Mouse (Mus musculus): ENCODE data around the gene Eif2d. TPM values are rescaled to one million over a fixed set of nuclear protein-coding genes. Genes with fewer than 3 reads are reported as not detected.
A peak's percentile ranks its signal among the peaks of the same experiment; 100 is the strongest.
"Not testable (repeated sequence)": the region's sequence is repeated elsewhere in the genome, so short reads cannot be mapped to it uniquely, and the experiment has no call there.

The Eif2d gene
- polyA plus RNA-seq, 1 experiment from 2014 or later, result 71.9 TPM

- under 1% methylated on average over 29 of the region's 36 CpGs for WGBS
- H3K27ac ChIP-seq (ENCODE audit: low read length), result 0 out of 2 replicates have a peak overlapping the region, but pooled peaks have one; percentile 85
- no peaks in the 10 kb centered on the region for H3K27me3 ChIP-seq (ENCODE audit: control insufficient read depth, insufficient read depth, low read length)
- H3K9ac ChIP-seq (replicated peaks; ENCODE audit: low read depth, low read length), result peak overlapping the region; percentile 60
- H3K4me1 ChIP-seq (ENCODE audit: control insufficient read depth, insufficient read depth, low read length), result peaks cover 5% of the 10 kb centered on the region; the same call in 1 of the 2 replicates
- peak overlapping the region; percentile 66 for H3K4me3 ChIP-seq (ENCODE audit: low read depth, low read length)
- H3K4me2 ChIP-seq (replicated peaks; ENCODE audit: low read depth, low read length), result peak overlapping the region; percentile 88
- no peaks in the 10 kb centered on the region for H3K9me3 ChIP-seq (ENCODE audit: control insufficient read depth, low read depth, low read length)
- H3K36me3 ChIP-seq (ENCODE audit: control insufficient read depth, insufficient read depth, low read length), result no peaks in the 10 kb centered on the region
- ATAC-seq (ENCODE audit: insufficient number of reproducible peaks, insufficient read depth, low FRiP score, low read depth), result peak; percentile 78
These were observed 15.3 kb upstream of the Eif2d start for GRCm38 (mm10) chr1:131137717-131138118.

- 3% methylated on average over 49 of the region's 49 CpGs for WGBS
- Histone ChIP-seq H3K4me1 (ENCODE audit: control insufficient read depth, insufficient read depth, low read length) (peaks cover 5% of the 10 kb centered on the region; the same call in 1 of the 2 replicates), H3K4me3 (ENCODE audit: low read depth, low read length) (peak within 1 kb of the TSS; percentile 66), H3K27me3 (ENCODE audit: control insufficient read depth, insufficient read depth, low read length) (no peaks in the 10 kb centered on the region), H3K9me3 (ENCODE audit: control insufficient read depth, low read depth, low read length) (no peaks in the 10 kb centered on the region), H3K4me2 (replicated peaks; ENCODE audit: low read depth, low read length) (peak within 1 kb of the TSS; percentile 88), H3K36me3 (ENCODE audit: control insufficient read depth, insufficient read depth, low read length) (no peaks in the 10 kb centered on the region), H3K9ac (replicated peaks; ENCODE audit: low read depth, low read length) (peak within 1 kb of the TSS; percentile 60), H3K27ac (ENCODE audit: low read length) (peak within 1 kb of the TSS; percentile 85)
- ATAC-seq (ENCODE audit: insufficient number of reproducible peaks, insufficient read depth, low FRiP score, low read depth), result peak; percentile 96
These were observed 14.6 kb upstream of the Eif2d start, which contains the start of gene Dyrk3 for GRCm38 (mm10) chr1:131138191-131139016. Dyrk3 (minus strand) TSS chr1:131138340.

GRCm38 (mm10) chr1:131139102-131140095 is 13.6 kb upstream of the Eif2d start:
- Histone ChIP-seq H3K27ac (ENCODE audit: low read length) (peak overlapping the region; percentile 85; the same call in 1 of the 2 replicates), H3K36me3 (ENCODE audit: control insufficient read depth, insufficient read depth, low read length) (no peaks in the 10 kb centered on the region), H3K4me2 (replicated peaks; ENCODE audit: low read depth, low read length) (peak overlapping the region; percentile 88), H3K27me3 (ENCODE audit: control insufficient read depth, insufficient read depth, low read length) (no peaks in the 10 kb centered on the region), H3K9me3 (ENCODE audit: control insufficient read depth, low read depth, low read length) (no peaks in the 10 kb centered on the region), H3K9ac (replicated peaks; ENCODE audit: low read depth, low read length) (peak overlapping the region; percentile 60; the same call in 1 of the 2 replicates), H3K4me3 (ENCODE audit: low read depth, low read length) (peak overlapping the region; percentile 66), H3K4me1 (ENCODE audit: control insufficient read depth, insufficient read depth, low read length) (peaks cover 5% of the 10 kb centered on the region; the same call in 1 of the 2 replicates)
- no peak for ATAC-seq (ENCODE audit: insufficient number of reproducible peaks, insufficient read depth, low FRiP score, low read depth)
- 67% methylated on average over 11 of the region's 11 CpGs for WGBS

- Histone ChIP-seq H3K9me3 (ENCODE audit: control insufficient read depth, low read depth, low read length) (no peaks in the 10 kb centered on the region), H3K9ac (replicated peaks; ENCODE audit: low read depth, low read length) (no peak overlapping the region), H3K4me2 (replicated peaks; ENCODE audit: low read depth, low read length) (no peak overlapping the region), H3K27ac (ENCODE audit: low read length) (no peak overlapping the region), H3K4me3 (ENCODE audit: low read depth, low read length) (no peak overlapping the region), H3K27me3 (ENCODE audit: control insufficient read depth, insufficient read depth, low read length) (no peaks in the 10 kb centered on the region), H3K4me1 (ENCODE audit: control insufficient read depth, insufficient read depth, low read length) (peaks cover 5% of the 10 kb centered on the region; the same call in 1 of the 2 replicates), H3K36me3 (ENCODE audit: control insufficient read depth, insufficient read depth, low read length) (no peaks in the 10 kb centered on the region)
- no peak for ATAC-seq (ENCODE audit: insufficient number of reproducible peaks, insufficient read depth, low FRiP score, low read depth)
- 42% methylated on average over 2 of the region's 2 CpGs for WGBS
These were observed 11.5 kb upstream of the Eif2d start for GRCm38 (mm10) chr1:131141449-131141848.

- Histone ChIP-seq H3K27me3 (ENCODE audit: control insufficient read depth, insufficient read depth, low read length) (no peaks in the 10 kb centered on the region), H3K4me1 (ENCODE audit: control insufficient read depth, insufficient read depth, low read length) (peaks cover 5% of the 10 kb centered on the region; the same call in 1 of the 2 replicates), H3K36me3 (ENCODE audit: control insufficient read depth, insufficient read depth, low read length) (no peaks in the 10 kb centered on the region), H3K9ac (replicated peaks; ENCODE audit: low read depth, low read length) (no peak overlapping the region), H3K4me2 (replicated peaks; ENCODE audit: low read depth, low read length) (no peak overlapping the region), H3K27ac (ENCODE audit: low read length) (no peak overlapping the region), H3K9me3 (ENCODE audit: control insufficient read depth, low read depth, low read length) (no peaks in the 10 kb centered on the region), H3K4me3 (ENCODE audit: low read depth, low read length) (no peak overlapping the region)
- no peak for ATAC-seq (ENCODE audit: insufficient number of reproducible peaks, insufficient read depth, low FRiP score, low read depth)
- WGBS, result 87% methylated on average over 1 of the region's 1 CpGs
These were observed 10.5 kb upstream of the Eif2d start for GRCm38 (mm10) chr1:131142472-131142871.

GRCm38 (mm10) chr1:131145222-131145621 is 7.8 kb upstream of the Eif2d start:
- ATAC-seq (ENCODE audit: insufficient number of reproducible peaks, insufficient read depth, low FRiP score, low read depth); H3K4me1 ChIP-seq (ENCODE audit: control insufficient read depth, insufficient read depth, low read length); H3K4me3 ChIP-seq (ENCODE audit: low read depth, low read length); H3K36me3 ChIP-seq (ENCODE audit: control insufficient read depth, insufficient read depth, low read length); H3K27ac ChIP-seq (ENCODE audit: low read length); H3K27me3 ChIP-seq (ENCODE audit: control insufficient read depth, insufficient read depth, low read length); H3K9ac ChIP-seq (replicated peaks; ENCODE audit: low read depth, low read length); H3K4me2 ChIP-seq (replicated peaks; ENCODE audit: low read depth, low read length); H3K9me3 ChIP-seq (ENCODE audit: control insufficient read depth, low read depth, low read length): not testable (repeated sequence)
- 89% methylated on average over 3 of the region's 3 CpGs for WGBS

GRCm38 (mm10) chr1:131146181-131146614 is 6.8 kb upstream of the Eif2d start:
- 84% methylated on average over 3 of the region's 3 CpGs for WGBS
- Histone ChIP-seq H3K36me3 (ENCODE audit: control insufficient read depth, insufficient read depth, low read length) (no peaks in the 10 kb centered on the region), H3K4me2 (replicated peaks; ENCODE audit: low read depth, low read length) (no peak overlapping the region), H3K4me1 (ENCODE audit: control insufficient read depth, insufficient read depth, low read length) (no peaks in the 10 kb centered on the region), H3K9me3 (ENCODE audit: control insufficient read depth, low read depth, low read length) (no peaks in the 10 kb centered on the region), H3K9ac (replicated peaks; ENCODE audit: low read depth, low read length) (no peak overlapping the region), H3K4me3 (ENCODE audit: low read depth, low read length) (no peak overlapping the region), H3K27me3 (ENCODE audit: control insufficient read depth, insufficient read depth, low read length) (no peaks in the 10 kb centered on the region), H3K27ac (ENCODE audit: low read length) (no peak overlapping the region)
- ATAC-seq (ENCODE audit: insufficient number of reproducible peaks, insufficient read depth, low FRiP score, low read depth), result no peak

- 89% methylated on average over 1 of the region's 1 CpGs for WGBS
- Histone ChIP-seq H3K4me3 (ENCODE audit: low read depth, low read length) (no peak overlapping the region), H3K27me3 (ENCODE audit: control insufficient read depth, insufficient read depth, low read length) (no peaks in the 10 kb centered on the region), H3K9me3 (ENCODE audit: control insufficient read depth, low read depth, low read length) (no peaks in the 10 kb centered on the region), H3K4me1 (ENCODE audit: control insufficient read depth, insufficient read depth, low read length) (peaks cover 6% of the 10 kb centered on the region), H3K36me3 (ENCODE audit: control insufficient read depth, insufficient read depth, low read length) (no peaks in the 10 kb centered on the region), H3K27ac (ENCODE audit: low read length) (no peak overlapping the region), H3K4me2 (replicated peaks; ENCODE audit: low read depth, low read length) (no peak overlapping the region), H3K9ac (replicated peaks; ENCODE audit: low read depth, low read length) (no peak overlapping the region)
- no peak for ATAC-seq (ENCODE audit: insufficient number of reproducible peaks, insufficient read depth, low FRiP score, low read depth)
These were observed 3.5 kb upstream of the Eif2d start for GRCm38 (mm10) chr1:131149496-131149895.
